Mouse (Mus musculus) lung, postnatal 4 days (tissue): ENCODE results near the gene Nacc1.

ENCODE experiments used
- DNase-seq, 2 experiments: peaks; one replicate each; pipeline ENCODE4 v3.0.0; 2021

Nacc1 gene

DNA sequence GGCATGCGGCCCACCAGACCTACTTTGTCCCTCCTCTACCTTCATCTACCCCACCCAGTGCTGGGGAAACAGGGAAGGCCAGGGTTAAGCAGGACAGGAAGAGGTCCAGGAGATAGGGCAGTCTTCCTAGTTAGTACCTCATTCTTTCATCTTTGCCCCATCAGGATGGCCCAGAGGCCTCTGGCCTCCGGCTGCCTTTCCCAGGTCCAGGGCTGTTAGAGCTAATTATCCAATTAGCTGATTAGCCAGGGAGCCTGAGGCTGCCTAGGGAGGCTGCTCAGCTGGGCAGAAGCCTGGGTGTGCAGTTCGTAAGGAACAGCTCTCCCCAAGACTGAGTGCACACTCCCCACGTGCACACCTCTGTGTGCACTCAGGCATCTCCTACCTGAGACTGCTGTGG, 25.7 kb upstream of the Nacc1 start:
- DNase-seq = no peak

DNA sequence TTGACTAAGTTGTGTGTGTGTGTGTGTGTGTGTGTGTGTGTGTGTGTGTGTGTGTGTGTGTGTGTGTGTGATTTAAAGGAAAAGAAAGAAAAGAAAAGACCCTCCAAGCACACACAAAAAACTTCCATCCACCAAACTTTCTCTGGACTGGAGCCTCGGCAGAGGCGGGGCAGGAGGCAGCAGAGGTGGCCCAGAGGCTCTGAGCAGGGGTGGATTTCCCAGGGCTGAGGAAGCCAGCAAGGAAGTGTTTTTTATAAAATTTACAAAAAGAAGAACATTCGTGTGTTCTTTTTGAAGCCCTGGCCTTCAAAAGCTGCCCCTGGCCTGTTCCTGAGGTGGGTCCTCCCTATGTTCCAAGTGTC, 25.1 kb upstream of the Nacc1 start:
- DNase-seq = no peak

DNA sequence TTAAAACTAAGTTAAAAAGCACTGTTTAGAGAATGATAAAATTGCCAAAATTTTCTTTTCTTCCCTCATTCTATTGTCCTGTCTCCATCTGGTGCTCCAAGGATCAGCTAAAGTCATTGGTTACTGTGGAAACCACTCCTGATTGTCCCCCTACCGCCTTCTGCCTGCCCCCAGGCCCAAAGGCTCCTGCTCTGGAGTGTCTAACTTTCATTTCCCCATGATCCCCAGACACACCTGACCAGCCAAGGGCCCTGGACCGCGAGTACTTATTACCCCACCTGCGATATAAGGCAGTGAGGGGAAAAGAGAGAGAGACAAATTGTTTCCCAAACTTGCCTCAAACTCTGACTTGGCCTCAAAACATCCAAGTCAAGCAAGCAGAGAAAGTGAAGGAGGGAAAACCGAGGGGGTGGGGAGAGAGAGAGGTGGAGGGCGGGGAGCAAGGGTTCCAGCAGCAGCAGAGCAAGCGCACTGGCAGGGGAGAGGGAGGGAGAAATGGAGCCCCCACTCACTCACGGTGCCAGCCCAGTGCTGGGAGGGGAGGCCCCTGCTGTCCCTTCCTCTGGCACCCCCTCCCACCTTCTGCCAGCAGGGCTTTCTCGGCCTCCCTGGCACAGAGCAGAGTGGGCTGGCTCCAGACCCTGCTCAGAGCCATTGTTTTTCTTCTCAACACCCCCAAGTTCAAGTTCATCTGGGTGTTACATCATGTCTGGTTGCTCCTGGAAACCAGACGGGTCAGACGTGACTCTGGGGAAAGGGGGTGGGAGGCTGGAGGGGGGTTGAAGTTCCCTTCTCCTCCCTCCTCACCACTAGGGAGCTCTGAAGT, 24.5 kb upstream of the Nacc1 start:
- DNase-seq = peak; percentile 79 to 91

DNA sequence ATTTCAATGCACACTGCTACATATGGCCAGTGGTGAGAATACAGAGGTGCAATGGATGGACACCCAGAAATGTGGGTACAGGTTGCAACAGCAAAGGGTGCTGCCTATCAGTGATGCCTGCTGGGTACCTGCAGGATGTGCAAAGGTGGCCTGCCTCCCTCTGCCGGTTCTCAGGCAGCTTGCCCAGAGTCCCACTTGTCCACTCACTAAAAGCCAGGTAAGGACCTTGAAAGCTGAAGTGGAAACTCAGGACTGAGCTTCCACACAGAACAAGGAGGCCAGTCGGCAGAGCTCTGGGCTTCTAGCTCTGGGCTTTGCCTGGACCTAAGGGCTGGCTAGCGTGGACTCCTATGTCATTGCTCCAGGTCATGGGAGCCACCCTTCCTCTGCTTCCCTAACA, 23.6 kb upstream of the Nacc1 start:
- peak in 1 of 2 experiments; percentile 70 for DNase-seq

DNA sequence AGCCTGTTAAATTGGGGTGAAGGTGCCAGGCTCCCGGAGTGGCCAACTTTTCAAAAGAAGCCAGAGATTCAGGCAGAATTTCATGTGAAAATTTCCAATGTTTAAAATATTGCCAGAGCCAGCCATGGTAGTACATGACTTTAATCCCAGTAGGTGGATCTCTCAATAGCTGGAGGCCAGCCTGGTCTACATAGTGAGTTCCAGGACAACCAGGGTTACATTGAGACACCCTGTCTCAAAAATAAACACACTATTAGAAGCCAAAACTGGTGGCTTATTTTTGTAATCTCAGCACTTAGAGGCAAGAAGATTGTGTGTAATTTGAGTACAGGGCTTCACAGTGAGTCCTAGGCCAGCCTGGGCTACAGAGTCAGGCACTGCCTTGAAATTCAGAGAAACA, 22.3 kb upstream of the Nacc1 start:
- DNase-seq = no peak

DNA sequence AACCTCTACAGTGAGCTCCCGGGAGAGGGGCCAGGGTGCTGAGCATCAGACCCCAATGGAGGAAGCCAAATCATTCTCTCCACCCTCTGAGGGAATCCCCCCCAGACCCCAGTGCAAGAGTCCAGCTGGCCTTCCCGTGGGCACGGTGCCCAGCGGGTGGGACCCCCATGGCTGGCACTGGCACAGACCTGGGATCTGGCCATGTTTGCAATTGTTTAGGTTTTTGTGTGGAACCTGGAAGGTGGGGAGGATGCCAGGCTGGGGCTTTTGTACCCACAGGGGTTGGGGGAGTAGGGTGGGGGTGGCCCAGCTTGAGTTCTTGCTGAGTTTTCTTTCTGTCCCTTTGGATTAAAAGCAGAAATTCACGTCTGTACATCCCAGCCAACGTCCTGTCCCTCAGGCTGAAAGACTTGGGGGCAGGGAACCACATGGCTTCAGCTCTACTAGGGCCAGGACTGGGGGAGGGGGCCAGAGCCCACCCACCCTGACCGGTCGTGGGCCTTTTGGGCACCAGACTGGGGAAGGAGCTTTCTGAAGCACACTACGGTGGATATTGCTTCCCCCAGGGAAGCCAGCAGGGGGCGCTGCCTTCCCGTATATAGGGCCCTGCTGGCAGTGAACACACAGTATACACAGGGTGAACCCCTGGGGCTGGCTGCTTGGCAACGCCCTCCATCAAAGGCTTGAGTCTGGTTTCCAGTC, 21.3 kb upstream of the Nacc1 start:
- peak; percentile 90 to 91 for DNase-seq

DNA sequence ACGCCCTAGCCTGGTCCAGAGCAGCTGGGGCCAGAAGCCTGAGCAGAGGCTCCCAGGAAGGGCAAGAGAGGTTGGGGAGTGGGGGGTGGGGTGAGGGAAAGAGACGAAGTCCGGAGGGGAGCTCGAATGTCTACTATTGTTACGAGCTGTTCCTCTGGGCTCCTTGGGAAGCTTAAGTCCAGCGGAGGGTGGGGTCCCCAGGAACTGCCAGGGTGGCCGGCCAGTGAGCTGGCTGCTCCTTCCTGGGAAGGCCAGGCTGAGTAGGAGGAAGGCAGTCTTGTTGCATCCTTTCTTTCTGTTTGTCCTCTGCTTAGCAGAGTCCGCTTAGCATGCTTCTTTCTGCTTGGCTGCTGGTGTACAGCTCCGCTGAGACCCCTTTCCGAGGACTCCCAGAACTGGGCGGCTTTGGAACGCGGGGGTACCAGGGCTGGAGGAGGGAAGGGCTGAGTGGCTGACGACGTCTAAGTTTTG, 20.4 kb upstream of the Nacc1 start:
- DNase-seq = peak; percentile 64 to 79

DNA sequence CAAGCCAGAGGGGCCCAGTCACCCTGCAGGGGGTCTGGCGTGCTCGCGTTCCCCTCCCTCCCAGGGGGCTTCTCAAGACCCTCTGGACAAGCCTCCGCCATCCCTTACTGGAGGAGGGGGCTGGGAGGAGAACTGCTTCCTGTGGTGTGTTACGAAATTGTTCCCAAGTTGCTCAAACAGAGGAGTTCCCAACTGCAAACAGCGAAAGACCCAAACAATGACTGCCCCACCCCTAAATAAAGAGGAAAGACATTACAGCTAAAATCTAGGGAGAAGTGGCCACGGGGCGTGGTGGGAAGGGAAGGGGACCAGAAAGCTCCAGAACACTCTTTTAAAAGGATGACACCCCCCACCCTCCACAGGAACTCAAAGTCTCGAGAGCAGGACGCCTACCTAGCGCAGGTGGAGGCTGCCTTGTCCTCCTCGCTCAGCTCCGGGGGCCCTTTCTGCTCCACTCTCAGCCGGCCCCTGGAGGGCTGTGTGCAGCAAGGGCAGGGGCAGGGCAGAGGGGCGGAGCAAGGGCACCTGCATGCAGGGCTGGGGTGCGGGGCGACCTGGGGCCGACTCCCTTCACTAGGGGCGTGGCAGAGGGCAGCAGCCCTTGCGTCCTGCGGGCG, 19.7 kb upstream of the Nacc1 start:
- DNase-seq = peak; percentile 82 to 89

- peak; percentile 66 to 76 for DNase-seq
These were observed 19.1 kb upstream of the Nacc1 start for GRCm38 (mm10) chr8:84706610-84707266.

DNA sequence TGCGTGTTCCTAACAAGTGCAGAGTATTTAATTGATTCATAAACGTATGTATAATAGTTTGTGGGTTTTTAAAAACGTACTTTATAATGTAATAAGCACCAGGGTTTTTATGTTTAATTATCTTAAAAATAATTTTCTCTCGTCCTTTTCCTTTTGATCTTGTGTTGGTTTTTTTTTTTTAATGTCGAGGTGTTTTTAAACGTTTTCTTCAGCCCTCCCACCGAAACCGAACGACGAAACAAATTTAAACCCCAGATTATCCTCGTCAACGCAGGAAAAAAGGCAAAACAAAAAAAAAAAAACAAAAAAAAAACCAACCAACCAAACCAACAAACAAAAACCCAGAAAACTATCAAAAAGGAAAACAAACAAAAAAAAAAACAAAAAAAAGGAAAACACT, 18.3 kb upstream of the Nacc1 start:
- DNase-seq = no peak

GRCm38 (mm10) chr8:84704867-84705831, 17.5 kb upstream of the Nacc1 start:
- peak; percentile 64 to 71 for DNase-seq

DNA sequence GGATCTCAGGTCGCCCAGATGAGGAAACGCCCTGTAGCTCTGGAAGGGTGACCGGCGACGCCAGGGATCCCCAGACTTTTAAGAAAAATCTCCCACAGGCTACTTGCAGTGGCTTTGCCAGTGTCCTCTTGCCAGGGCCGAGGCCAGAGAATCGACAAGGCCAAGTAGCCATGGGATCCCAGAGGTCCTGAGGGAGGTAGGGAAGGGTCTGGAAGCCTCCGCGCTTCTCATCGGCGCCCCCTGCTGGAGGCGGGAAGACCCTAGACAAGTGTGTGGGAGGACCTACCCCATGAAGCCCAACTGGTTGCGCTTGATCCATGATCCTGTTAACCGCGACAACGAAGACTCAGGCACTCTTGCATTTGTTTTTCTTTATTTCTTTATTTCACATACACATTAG, 16.7 kb upstream of the Nacc1 start:
- DNase-seq = peak; percentile 88

DNA sequence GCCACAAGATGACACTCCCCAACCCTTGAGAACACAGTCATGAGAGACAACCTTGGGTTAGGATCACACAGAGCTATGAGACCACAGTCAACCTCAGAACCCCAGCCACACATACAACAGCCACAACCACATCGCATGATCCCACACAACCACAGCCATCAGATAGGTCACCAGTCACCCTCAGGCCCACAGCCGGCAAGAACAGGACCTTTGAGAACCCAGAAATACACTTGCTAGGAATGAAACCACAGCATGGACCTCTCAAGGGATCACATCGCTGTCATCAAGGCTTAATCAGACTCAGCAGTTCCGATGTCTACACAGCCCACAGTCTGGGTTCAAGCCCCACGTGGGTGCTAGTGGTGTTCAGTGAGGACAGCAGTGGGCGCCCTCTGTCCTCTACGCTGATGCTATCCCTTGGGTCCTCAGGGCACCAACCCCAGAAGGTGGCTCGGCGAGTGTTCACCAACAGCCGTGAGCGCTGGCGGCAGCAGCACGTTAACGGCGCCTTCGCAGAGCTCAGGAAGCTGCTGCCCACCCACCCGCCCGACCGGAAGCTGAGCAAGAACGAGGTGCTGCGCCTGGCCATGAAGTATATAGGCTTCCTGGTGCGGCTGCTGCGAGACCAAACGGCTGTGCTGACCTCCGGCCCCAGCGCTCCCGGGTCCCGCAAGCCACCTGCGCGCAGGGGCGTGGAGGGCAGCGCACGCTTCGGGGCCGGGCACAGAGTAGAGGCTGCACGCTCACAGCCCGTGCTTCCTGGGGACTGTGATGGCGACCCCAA, 16.0 kb upstream of the Nacc1 start:
- peak; percentile 47 to 60 for DNase-seq

DNA sequence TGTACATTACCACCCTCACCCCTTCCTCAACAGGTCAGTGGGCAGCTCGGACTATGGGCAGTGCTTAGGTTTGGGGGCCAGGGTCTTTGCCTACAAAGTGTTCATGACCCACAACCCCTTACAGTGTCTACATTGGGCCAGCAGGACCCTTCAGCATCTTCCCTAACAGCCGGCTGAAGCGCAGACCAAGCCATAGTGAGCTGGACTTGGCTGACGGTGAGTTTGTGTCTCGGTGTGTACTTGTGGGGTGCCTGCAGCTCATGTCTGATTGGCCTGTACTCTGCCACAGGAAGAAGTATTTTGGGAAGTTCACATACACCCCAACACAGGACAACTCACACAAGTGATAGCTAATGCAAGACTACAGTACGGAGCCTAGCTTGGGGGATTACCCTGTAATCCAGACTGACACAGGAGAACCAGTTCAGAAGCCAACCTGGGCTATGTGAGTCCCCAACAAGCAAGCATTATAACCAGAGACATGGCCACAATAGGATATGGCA, 15.4 kb upstream of the Nacc1 start:
- DNase-seq = no peak

DNA sequence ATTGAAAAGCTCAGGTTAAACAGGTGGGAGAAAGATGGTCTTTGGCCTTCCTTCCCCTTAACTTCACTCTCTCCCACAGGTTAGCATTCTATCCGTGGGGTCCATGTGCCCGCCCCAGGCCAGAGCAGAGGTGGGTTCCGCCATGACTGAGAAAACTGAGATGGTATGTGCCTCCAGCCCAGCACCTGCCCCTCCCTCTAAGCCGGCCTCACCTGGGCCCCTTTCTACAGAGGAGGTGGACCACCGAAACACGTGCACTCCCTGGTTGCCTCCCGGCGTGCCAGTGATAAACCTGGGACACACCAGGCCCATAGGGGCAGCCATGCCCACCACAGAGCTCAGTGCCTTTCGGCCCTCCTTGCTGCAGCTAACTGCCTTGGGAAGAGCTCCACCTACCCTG, 14.9 kb upstream of the Nacc1 start:
- DNase-seq = peak; percentile 17 to 33

DNA sequence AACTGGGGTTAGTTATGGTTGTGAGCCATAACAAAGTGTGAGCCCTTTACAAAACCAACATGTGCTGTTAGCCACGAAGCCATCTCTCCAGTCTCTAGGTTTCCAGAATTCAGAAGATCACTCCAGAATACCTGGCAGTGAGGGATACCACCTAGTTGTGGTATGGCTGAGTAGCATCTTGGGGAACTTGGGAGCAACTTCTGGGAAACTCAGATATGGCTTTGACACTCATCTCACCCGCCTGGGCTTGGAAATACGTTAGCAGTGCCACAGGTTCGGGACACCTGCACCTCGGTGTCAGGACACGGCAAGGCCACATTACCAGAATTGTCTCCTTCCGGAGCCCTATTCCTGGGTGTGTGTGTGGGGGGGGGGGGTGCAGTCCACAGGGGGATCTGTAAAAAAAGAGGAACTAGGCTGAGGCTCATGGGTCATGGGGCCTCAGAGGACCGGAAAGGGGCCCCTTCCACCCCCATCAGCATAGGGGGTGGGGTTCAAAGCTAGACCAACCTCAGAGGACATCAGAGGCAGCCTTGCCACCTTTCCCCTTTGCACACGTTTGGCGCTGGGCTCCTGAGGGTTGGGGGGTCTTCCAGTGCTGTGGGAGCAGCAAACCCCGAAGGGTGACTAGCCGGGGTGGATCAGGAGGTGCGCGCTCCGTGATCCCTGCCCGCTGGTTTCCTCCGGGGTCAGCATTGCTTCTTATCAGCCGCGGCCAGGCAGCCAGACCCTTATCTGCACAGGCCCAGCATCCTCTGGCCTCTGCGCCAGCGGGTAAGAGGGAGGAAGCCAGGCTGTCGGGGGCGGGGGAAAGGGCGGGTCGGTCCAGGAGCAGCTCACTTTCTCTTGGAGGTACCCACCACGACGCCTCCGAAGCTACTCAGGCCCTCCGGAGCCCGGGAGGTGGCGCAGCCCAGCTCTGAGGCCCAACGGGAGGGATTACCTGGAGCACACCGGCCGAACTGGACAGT, 13.6 kb upstream of the Nacc1 start, which contains the start of gene Lyl1:
Gene Lyl1, plus strand, starts transcription at position 517 of the 971 bp plus-strand sequence.
- peak; percentile 87 to 92 for DNase-seq

DNA sequence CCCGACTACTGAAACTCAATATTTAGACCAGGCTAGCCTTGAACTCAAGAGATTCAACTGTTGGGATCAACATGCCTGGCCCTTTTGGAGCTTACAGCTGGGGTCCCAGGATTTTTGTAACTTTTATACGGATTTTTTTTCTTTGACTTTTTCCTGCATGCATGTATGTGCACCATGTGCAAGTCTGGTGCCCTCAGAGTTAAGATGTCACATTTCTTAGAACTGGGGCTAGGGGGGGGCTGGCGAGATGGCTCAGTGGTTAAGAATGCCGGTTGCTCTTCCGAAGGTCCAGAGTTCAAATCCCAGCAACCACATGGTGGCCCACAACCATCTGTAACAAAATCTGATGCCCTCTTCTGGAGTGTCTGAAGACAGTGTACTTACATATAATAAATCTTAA, 12.9 kb upstream of the Nacc1 start:
- DNase-seq = no peak

DNA sequence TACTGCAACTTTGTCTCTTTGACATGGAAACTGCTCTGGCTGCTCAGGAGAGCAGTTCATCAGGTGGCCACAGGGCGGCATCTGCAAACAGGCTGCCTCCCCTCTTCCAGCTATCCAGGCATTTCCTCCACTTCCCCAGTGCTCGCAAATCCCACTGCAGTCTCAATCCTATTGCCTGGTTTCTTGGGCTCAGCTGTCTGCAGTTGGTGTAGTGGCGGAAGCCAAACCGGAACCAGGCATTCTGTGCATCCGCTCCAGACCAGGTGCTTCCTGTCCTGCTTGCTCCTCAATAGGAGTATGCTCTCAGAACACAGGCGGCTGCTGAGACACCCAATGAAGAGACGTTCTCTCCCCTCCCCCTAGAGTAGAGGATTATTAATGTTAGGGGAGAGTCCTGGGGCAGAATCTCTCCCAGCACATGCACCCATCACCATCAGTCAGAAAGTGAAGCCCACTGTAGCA, 12.2 kb upstream of the Nacc1 start:
- peak; percentile 85 to 92 for DNase-seq

DNA sequence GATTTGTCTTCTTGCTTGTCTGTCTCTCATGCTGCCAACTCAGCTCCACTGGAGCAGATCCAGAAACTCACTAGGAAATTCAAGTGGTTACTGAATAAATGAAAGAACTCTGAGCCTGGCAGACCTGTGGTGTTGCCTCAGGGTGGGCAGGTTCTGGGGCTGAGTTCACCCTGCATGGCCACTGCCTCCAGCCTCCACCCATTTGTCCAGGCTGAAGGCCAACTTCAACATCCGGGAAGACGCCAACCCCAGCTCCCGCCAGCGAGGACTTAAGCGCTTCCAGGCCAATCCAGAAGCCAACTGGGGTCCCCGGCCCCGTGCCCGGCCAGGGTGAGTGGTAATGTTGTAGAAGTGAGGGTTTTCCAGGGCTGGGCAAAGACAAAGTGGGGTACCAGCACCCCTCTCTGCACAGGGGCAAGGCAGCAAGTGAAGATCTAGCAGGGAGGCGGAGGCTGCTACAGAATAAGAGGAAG, 11.3 kb upstream of the Nacc1 start:
- DNase-seq = peak; percentile 81 to 89
